Mouse (Mus musculus) stomach, embryonic 14.5 days (tissue): ENCODE results near the gene Gjb5. TPM values are rescaled to one million over a fixed set of nuclear protein-coding genes. Genes with fewer than 3 reads are reported as not detected.

Experiments used
- ATAC-seq: fragments of 200-750 bp; cut with Nextera tagmentation; 2 replicates; pipeline ENCODE4 v1.8.0; 2017; ENCODE audit warnings: low read depth, moderate TSS enrichment; ENCODE audit not compliant: insufficient number of reproducible peaks, insufficient read depth, low FRiP score
- H3K27ac ChIP-seq: fragments of 300-500 bp; sonication (generic); 2 replicates; pipeline ENCODE4 v1.5.1; 2014; ENCODE audit warnings: mild to moderate bottlenecking, low read length, moderate library complexity, mixed read lengths
- H3K27me3 ChIP-seq: fragments of 300-500 bp; sonication (generic); 2 replicates; pipeline ENCODE4 v1.6.1; 2014; ENCODE audit warnings: low read length, control low read depth, mixed read lengths; ENCODE audit not compliant: control insufficient read depth, insufficient read depth
- H3K36me3 ChIP-seq: fragments of 300-500 bp; sonication (generic); 2 replicates; pipeline ENCODE4 v1.6.1; 2014; ENCODE audit warnings: mild to moderate bottlenecking, control low read depth, low read length, moderate library complexity, mixed read lengths; ENCODE audit not compliant: control insufficient read depth, insufficient read depth
- H3K4me1 ChIP-seq: fragments of 300-500 bp; sonication (generic); 2 replicates; pipeline ENCODE4 v1.6.1; 2014; ENCODE audit warnings: low read length, control low read depth, mixed read lengths; ENCODE audit not compliant: control insufficient read depth, insufficient read depth
- H3K4me2 ChIP-seq: fragments of 300-500 bp; sonication (generic); replicated peaks from 2 replicates; pipeline ENCODE4 v1.6.1; 2014; ENCODE audit warnings: low read depth, low read length, control low read depth
- H3K4me3 ChIP-seq: fragments of 300-500 bp; sonication (generic); 2 replicates; pipeline ENCODE4 v1.5.1; 2014; ENCODE audit warnings: low read depth, low read length, control low read depth
- H3K9ac ChIP-seq: fragments of 300-500 bp; sonication (generic); replicated peaks from 2 replicates; pipeline ENCODE4 v1.6.1; 2014; ENCODE audit warnings: low read depth, mild to moderate bottlenecking, control low read depth, low read length, moderate library complexity, mixed read lengths
- H3K9me3 ChIP-seq: fragments of 300-500 bp; sonication (generic); 2 replicates; pipeline ENCODE4 v1.6.1; 2016; ENCODE audit warnings: low read depth, low read length, control low read depth; ENCODE audit not compliant: control insufficient read depth
- WGBS: fragments of 180-500 bp; shearing (Covaris S2); extraction: QIAGEN DNeasy Blood & Tissue Kit; methylation state at CpG from one replicate; pipeline ENCODE4 v1.1.7; 2014; 5-methylcytosine and 5-hydroxymethylcytosine counted together
- polyA plus RNA-seq: library from polyadenylated mRNA; unstranded; fragments of >200 nt; fragmentation: Nextera tagmentation; extraction: Ambion mirVana; gene quantifications from 2 replicates; pipeline ENCODE4 v1.2.1, GENCODE M21; 2014

Gene Gjb5
- polyA plus RNA-seq, 1 experiment from 2014 or later: 0.38 TPM

DNA sequence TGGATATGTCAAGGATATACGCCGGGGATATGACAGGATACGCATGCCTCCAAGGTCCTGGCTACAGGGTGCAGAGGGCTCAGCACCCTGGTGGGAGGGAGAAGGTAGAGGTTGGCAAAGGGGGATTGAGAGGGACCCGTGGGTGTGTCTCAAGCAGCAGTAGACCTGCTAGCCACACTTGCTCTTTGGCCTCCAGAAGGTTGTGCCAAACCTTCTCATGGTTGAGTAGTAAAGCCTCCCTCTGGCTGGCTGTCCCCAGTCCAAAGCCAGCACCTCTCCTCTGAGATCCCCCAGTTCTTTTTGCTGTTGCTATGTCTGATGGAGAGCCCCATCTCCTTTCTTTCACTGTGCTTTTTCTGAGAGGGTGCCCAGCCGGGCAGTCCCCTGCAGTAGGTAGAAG is 32.7 kb downstream of the Gjb5 start:
- no peaks in the 10 kb centered on the region for H3K9me3 ChIP-seq
- no peaks in the 10 kb centered on the region for H3K36me3 ChIP-seq
- H3K27ac ChIP-seq: no peak overlapping the region
- peaks cover 21% of the 10 kb centered on the region for H3K27me3 ChIP-seq
- ATAC-seq: no peak
- peaks cover 1% of the 10 kb centered on the region; the same call in 1 of the 2 replicates for H3K4me1 ChIP-seq
- 80% methylated on average over 5 of the region's 5 CpGs for WGBS
- no peak overlapping the region for H3K4me2 ChIP-seq
- no peak overlapping the region for H3K4me3 ChIP-seq
- no peak overlapping the region for H3K9ac ChIP-seq

DNA sequence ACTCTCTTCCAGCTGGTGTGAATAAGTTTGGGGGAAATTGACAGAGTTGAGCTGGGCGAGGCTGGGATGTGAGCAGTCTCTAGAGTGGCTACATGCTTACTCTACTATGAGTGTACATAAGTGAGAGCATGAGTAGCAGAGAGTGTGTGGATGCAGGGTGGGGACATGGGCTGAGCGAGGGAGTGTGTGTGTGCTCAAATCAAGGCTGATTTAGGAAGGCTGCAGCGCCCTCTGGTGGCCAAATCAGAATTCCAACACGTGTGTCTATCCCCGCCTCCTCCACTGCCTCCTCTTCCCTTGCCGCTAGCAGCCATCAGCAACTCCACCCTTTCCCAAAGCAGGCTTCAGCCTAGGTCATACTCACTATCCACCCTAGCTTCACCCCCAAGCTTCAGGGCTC is 33.2 kb downstream of the Gjb5 start:
- Histone ChIP-seq H3K4me1 (no peaks in the 10 kb centered on the region), H3K4me3 (no peak overlapping the region), H3K9me3 (no peaks in the 10 kb centered on the region), H3K4me2 (no peak overlapping the region), H3K9ac (no peak overlapping the region), H3K36me3 (no peaks in the 10 kb centered on the region), H3K27ac (no peak overlapping the region), H3K27me3 (peaks cover 16% of the 10 kb centered on the region)
- 5% methylated on average over 6 of the region's 6 CpGs for WGBS
- peak; percentile 80 for ATAC-seq

DNA sequence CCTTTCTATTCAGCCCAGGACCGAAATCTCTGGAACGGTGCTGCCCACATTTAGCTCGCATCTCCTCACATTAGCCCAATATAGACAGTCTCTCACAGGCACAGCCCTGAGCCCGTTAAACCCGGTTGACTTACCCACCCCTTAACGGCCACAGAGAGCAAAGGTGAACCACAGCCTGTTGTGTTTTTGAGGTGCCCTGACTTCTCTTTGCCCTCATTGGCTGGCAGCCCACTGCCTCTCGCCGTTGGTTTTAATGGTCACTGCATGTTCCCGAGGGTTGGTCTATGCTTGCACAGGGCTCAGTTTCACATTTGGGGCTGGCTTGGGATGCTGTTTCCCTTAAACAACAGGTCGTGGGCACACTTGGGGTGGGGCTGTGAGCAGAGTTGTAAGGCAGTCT is 33.7 kb downstream of the Gjb5 start:
- ATAC-seq: no peak

DNA sequence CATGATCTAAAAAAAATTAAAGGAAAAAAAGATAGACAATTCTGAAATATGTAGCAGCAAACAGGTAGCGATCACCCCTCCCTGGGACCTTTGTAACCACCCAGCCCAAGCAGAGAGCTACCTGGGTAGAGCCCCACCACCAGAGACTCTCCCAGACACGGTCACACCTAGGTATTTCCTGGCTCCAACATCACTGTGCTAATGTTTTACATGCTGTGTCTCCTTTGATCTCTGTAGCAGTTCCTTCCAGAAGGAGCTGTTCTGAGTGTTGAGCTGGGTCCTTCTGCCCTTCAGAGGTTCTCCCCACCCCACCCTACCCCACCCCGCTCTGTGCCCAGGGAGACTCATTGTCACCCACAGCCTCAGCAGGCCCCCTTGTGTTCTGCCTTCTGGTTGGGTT is 34.3 kb downstream of the Gjb5 start:
- no peak overlapping the region for H3K4me3 ChIP-seq
- no peak overlapping the region for H3K4me2 ChIP-seq
- no peak overlapping the region for H3K27ac ChIP-seq
- peaks cover 8% of the 10 kb centered on the region for H3K27me3 ChIP-seq
- H3K4me1 ChIP-seq: no peaks in the 10 kb centered on the region
- no peaks in the 10 kb centered on the region for H3K9me3 ChIP-seq
- WGBS: 67% methylated on average over 3 of the region's 3 CpGs
- H3K9ac ChIP-seq: no peak overlapping the region
- ATAC-seq: no peak
- H3K36me3 ChIP-seq: no peaks in the 10 kb centered on the region

More for the DNA sequence above, 33.7 kb downstream of the Gjb5 start:
- WGBS: 76% methylated on average over 10 of the region's 10 CpGs
- no peaks in the 10 kb centered on the region for H3K4me1 ChIP-seq
- no peak overlapping the region for H3K4me2 ChIP-seq
- H3K36me3 ChIP-seq: no peaks in the 10 kb centered on the region
- H3K4me3 ChIP-seq: no peak overlapping the region
- peaks cover 13% of the 10 kb centered on the region for H3K27me3 ChIP-seq
- H3K27ac ChIP-seq: no peak overlapping the region
- no peaks in the 10 kb centered on the region for H3K9me3 ChIP-seq
- H3K9ac ChIP-seq: no peak overlapping the region

DNA sequence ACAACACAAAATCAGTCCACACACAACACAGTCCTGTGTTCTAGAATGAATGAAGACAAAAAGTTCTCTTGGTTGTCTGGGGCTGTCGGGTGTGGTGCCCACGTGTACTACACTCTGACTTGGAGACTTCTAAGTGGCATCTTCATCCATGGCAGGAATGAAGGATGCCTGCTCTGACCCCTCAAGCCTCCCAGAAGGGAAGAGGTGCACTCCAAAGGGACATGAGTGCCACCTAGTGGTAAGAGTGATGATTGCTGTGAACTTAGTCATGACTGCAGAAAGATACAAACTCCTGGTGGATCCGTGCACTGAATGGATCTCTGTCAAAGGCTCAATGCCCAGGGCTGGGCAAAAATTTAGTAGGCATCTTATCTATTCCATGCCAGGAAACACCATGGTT is 38.4 kb downstream of the Gjb5 start:
- Histone ChIP-seq H3K4me3 (no peak overlapping the region), H3K36me3 (no peaks in the 10 kb centered on the region), H3K27ac (no peak overlapping the region), H3K27me3 (no peaks in the 10 kb centered on the region), H3K4me1 (no peaks in the 10 kb centered on the region), H3K9ac (no peak overlapping the region), H3K9me3 (no peaks in the 10 kb centered on the region), H3K4me2 (no peak overlapping the region)
- peak; percentile 34; the same call in 1 of the 2 replicates for ATAC-seq
- 5% methylated on average over 3 of the region's 3 CpGs for WGBS

DNA sequence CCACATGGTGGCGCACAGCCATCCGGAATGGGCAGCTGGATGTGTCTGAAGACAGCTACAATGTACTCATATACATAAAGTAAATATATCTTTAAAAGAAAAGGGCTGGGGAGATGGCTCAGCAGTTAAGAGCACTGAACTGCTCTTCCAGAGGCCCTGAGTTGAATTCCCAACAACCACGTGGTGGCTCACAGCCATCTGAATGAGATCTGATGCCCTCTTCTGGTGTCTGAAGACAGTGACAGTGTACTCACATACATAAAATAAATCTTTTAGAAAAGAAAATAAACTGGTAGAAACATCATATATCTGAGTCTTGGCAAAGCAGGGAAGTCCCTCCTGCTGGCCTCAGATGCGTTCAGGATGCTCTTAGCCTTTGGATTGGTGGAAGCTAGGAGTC is 40.8 kb downstream of the Gjb5 start:
- no peak overlapping the region for H3K4me2 ChIP-seq
- WGBS: 57% methylated on average over 4 of the region's 4 CpGs
- H3K9me3 ChIP-seq: no peaks in the 10 kb centered on the region
- H3K27ac ChIP-seq: no peak overlapping the region
- H3K36me3 ChIP-seq: no peaks in the 10 kb centered on the region
- no peak overlapping the region for H3K4me3 ChIP-seq
- 0 out of 2 replicates have a peak, but pooled peaks cover 5% of the 10 kb centered on the region for H3K27me3 ChIP-seq
- ATAC-seq: no peak
- no peak overlapping the region for H3K9ac ChIP-seq
- 0 out of 2 replicates have a peak, but pooled peaks cover 5% of the 10 kb centered on the region for H3K4me1 ChIP-seq

DNA sequence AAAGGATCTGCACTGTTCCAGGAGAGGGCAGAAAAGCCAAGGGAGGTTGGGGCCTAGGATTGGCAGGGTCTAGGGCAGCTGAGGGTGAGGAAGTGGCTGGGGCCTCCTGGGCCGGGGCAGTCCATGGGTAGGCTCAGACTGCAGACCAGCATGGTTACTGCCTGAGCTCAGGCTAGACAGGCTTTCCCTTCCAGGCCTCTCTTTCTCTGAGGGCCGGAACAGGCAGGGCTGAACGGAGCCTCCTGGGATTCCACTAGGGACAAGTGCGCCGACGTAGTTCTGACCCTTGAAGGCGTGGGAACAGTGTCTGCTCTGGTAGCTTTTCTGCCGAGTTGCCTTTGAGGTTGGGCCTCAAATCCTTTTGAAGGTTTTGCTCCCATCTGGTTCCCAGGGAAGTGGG is 42.2 kb downstream of the Gjb5 start:
- H3K4me1 ChIP-seq: 0 out of 2 replicates have a peak, but pooled peaks cover 5% of the 10 kb centered on the region
- 0 out of 2 replicates have a peak, but pooled peaks cover 5% of the 10 kb centered on the region for H3K27me3 ChIP-seq
- H3K4me2 ChIP-seq: no peak overlapping the region
- no peaks in the 10 kb centered on the region for H3K36me3 ChIP-seq
- no peak for ATAC-seq
- no peak overlapping the region for H3K9ac ChIP-seq
- no peak overlapping the region for H3K4me3 ChIP-seq
- 80% methylated on average over 8 of the region's 8 CpGs for whole genome bisulfite sequencing
- no peaks in the 10 kb centered on the region for H3K9me3 ChIP-seq
- H3K27ac ChIP-seq: no peak overlapping the region

DNA sequence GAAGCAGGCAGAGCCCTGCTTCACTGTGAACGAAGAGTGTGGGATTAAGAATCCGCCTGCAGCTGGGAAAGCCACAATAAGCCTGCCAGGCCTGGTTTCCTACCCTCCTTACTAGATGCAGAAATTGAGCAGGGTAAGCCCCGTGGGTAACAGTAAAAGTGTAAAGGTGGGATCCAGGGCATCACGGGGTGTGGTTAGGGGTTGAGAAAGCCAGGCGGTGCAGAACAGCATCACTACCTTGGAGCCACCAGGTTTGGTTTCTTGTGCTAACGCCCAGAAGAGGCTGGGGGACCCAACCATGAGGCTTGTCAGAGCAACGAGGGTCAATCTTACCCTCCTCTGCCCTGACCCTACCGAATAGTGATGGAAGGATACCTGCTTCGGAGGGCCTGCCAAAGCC is 43.4 kb downstream of the Gjb5 start:
- Histone ChIP-seq H3K9ac (no peak overlapping the region), H3K36me3 (no peaks in the 10 kb centered on the region), H3K4me2 (0 out of 2 replicates have a peak overlapping the region, but pooled peaks have one; percentile 79), H3K9me3 (no peaks in the 10 kb centered on the region), H3K27me3 (0 out of 2 replicates have a peak, but pooled peaks cover 5% of the 10 kb centered on the region), H3K27ac (no peak overlapping the region), H3K4me3 (no peak overlapping the region), H3K4me1 (0 out of 2 replicates have a peak, but pooled peaks cover 5% of the 10 kb centered on the region)
- ATAC-seq: no peak
- WGBS: 49% methylated on average over 9 of the region's 9 CpGs

DNA sequence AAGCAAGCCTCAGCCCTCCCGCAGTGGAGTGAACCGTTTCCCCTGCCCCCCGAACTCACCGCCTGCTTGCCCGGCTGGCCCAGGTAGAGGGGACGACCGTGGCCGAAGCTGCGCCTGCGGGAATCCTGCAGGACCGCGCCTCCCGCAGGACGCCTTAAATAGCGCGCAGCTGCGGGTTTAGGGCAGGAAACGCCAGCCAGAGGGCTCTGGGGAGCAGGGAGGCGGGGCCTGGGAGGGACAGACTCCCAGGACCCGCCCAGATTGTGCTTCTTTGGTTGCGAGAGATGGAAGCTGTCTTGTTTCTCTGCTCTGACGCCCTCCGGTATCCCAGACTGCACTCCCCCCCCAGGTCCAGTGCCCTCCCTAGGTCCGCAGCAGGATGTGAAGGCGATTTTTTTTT is 44.1 kb downstream of the Gjb5 start, which contains the start of gene Gja4:
TSS of gene Gja4 (minus strand) at position 179 of the 400 bp plus-strand sequence.
- Histone ChIP-seq H3K4me1 (0 out of 2 replicates have a peak, but pooled peaks cover 5% of the 10 kb centered on the region), H3K4me3 (peak within 1 kb of the TSS; percentile 41), H3K27ac (no peak within 1 kb of the TSS), H3K9me3 (no peaks in the 10 kb centered on the region), H3K27me3 (0 out of 2 replicates have a peak, but pooled peaks cover 5% of the 10 kb centered on the region), H3K4me2 (peak within 1 kb of the TSS; percentile 79), H3K36me3 (no peaks in the 10 kb centered on the region), H3K9ac (peak within 1 kb of the TSS; percentile 40; the same call in 1 of the 2 replicates)
- 0% methylated on average over 25 of the region's 25 CpGs for WGBS
- peak; percentile 71; the same call in 1 of the 2 replicates for ATAC-seq
